Mouse (Mus musculus) Muller cell, postnatal 12 days (primary cell): ENCODE results near the gene Kank1.

ENCODE experiments used
- DNase-seq: peaks from one replicate; pipeline ENCODE4 v3.0.0-alpha.2; 2015; ENCODE audit errors: inconsistent ontology term

Gene Kank1

DNA sequence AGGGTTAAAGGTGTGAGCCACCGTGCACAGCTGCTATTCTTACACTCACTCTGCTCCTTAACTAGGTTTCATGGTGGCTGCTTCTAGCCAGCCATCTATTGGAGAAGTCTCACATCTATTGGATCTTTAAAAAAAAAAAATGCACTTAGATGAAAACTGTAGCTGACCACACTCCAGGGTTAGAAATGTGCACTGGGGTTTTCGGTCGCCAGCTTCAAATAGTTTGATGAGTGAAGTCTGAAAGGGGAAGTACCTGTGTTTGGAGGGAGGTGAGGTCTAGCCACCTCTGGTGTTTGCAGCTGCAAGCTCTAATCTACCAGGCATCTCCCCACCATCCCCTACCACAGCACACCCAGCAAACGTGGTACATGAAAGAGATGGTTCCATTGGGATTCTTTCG lies 74.2 kb downstream of the Kank1 start:
- DNase-seq: no peak

- DNase-seq: no peak
Observed at GRCm38 (mm10) chr19:25311626-25312025, 74.9 kb downstream of the Kank1 start.

DNA sequence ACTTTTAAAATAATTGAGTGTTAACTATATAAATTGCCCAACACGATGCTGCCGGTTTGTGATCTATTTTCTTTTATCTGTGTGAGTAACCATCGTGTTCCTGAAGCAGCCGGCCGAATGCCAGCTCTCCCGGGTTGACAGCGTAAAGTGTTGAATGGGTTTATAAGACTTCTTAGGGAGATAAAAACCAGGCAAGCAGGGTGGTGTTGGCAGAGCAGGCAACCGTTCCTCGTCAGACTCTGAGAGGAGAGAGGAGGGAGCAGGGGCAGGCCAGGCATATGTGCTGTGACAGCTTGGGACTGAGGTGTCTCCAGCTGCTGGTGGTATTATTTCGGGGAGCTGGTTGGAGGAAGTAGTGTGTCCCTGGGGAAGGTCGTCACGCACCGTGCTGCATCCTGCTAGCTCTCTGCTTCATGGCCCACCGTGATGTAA lies 78.7 kb downstream of the Kank1 start:
- DNase-seq: no peak

GRCm38 (mm10) chr19:25315993-25316392 lies 79.2 kb downstream of the Kank1 start:
- DNase-seq: no peak

GRCm38 (mm10) chr19:25324265-25324664 lies 87.5 kb downstream of the Kank1 start:
- DNase-seq: no peak

- no peak for DNase-seq
Observed at GRCm38 (mm10) chr19:25325113-25326001, 88.6 kb downstream of the Kank1 start.

GRCm38 (mm10) chr19:25326002-25326300 lies 89.2 kb downstream of the Kank1 start:
- DNase-seq: no peak

DNA sequence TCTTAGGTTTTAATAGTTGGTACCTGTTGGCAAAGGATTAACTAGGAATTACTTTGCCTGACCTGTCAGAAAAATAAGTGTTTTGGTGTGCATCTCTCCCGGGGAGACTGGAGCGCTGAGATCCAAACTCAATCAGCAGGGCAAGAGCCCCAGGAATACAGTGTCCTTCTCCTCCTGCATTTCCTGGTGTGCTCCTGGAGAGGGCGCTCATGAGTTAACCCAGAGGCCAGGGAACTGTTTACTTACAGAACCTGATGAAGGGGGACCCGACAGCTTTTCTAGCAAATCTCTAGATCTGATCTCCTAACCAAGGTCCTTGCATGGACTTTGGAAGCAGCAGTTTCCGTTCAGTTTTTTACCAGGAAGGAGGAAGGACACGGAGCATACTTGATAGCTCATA lies 90.9 kb downstream of the Kank1 start:
- DNase-seq: no peak

DNA sequence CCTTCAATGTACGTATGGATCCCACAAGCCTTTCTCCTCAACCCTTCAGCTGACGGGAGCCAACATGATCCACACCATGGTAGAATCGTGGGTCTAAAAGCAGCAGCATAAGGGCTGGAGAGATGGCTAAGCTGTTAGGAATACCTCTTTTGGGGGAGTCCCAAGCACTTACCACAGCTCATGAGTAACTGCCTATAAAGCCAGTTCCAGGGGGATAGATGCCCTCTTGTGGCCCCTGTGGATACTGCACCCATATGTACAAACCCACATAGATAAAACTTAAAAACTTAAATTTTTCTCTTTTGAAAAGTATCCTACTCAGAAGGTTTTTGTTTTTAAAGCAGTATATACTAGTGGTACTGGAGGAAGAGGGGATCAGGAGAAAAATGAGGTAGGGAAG lies 97.6 kb downstream of the Kank1 start:
- DNase-seq: peak; percentile 22

GRCm38 (mm10) chr19:25336731-25337130 lies 100.0 kb downstream of the Kank1 start:
- DNase-seq: no peak

DNA sequence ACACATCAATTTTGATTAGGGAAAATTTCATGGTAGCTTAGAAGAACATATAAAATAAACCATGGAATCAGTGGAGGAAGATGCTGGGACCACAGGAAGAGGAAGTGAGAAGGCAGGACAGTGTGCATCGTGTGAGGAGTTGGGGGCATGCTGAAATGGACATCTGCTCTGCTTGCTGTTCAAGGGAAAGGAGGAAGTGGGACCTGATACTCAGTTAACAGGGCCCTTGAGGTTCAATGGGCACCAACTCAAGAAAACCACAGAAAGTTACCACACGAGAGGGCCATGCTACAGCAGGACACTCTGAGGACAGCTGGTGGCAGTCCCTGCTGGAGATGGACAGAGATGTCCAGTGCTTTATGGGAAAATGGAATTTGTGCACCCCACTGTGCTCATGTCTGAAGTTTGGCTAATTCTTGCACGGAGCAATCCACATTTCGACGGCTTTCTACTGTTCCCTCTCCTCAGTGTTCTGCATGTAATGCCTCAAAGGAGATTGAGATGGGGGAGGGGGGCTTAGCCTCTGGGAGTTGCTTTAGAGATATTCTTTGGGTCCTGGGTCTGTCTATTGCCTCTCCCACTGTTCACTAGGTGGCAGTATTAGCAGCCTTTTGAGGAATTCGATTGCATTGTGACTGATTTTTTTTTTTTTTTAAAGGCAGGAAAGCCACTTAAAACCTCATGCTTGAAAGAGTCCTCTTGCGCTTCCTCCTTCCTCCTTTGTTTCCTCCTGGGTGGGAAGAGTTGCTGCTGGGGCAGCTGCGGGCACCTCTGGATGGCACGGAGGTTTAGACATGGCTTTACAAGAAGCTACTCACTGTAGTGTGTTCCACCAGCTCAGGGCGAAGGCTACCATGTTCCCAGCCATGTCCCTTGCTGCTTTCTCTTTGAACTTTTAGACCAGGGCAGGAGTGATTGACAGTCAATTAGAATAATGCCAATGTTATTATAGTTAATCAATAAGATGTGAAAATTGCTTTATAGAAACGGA lies 104.2 kb downstream of the Kank1 start:
- DNase-seq: peak; percentile 56

- no peak for DNase-seq
Observed at GRCm38 (mm10) chr19:25342026-25342425, 105.3 kb downstream of the Kank1 start.

DNA sequence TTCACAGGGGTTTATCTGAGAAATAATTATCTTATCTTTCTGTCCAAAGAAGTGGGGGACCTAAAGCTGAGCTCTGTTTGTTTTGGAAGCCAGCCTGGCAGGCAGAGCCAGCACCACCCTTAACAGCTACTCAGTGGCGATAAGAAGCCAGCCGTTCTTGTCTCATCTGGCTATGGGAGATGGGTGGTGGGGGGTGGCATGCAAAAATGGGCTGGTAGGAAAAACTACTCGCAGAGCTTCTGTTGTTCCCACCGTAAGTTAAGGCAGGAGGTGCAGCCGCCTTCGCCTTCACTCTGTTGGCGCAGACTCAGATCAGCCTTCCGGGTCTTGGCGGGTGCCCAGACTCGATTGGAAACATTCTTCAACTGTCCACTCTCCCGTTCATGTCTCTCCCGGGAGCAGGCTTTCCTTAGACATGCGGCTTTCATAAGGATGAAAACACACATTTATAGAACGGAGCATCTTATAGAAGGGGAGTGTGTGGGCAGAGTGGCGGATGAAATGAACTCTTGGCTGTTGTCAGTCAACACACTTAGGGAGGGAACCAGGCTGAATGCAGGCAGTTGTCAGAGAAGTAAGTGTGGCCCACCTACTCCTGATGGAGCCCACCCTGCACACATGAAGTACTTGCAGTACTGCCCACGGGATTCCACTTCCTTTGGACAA lies 107.0 kb downstream of the Kank1 start:
- DNase-seq: no peak

GRCm38 (mm10) chr19:25344371-25344770 lies 107.6 kb downstream of the Kank1 start:
- no peak for DNase-seq

DNA sequence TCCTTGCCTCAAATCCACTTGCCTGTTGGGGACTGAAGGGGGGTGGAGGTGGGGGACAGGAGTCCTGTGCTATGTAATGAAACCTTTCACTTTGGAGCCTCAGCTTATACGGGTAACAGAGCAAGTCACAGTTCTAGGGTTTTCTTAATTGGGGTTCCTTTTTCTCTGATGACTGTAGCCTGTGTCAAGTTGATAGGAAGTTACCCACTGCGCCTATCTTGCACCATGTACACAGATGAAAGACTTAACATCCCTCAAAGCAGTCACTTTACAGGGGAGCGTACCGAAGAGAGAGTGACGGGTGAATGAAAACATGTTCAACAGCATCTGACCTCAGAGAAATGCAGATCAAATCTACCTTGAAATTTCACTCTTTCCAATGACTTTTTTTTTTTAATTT lies 109.2 kb downstream of the Kank1 start:
- no peak for DNase-seq

DNA sequence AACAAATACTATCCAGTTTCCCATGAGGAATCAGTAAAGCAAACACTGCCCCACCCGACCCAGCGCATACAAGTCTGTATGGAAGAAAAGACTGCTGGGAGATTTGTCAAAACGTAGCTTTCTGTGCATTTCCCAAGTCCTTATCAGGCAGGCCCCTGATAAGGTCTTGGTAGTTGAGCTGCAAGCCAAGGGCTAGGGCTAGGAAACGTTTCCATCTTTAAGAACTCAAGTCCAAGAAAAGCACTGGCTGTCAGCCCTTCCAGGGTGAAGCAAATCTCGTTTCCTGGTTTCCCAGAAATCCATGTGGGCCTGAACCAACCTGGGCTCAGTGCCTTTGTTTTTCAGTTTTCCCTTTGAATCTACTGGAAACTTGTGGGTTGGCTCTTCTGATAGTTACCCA lies 110.7 kb downstream of the Kank1 start:
- DNase-seq: no peak

DNA sequence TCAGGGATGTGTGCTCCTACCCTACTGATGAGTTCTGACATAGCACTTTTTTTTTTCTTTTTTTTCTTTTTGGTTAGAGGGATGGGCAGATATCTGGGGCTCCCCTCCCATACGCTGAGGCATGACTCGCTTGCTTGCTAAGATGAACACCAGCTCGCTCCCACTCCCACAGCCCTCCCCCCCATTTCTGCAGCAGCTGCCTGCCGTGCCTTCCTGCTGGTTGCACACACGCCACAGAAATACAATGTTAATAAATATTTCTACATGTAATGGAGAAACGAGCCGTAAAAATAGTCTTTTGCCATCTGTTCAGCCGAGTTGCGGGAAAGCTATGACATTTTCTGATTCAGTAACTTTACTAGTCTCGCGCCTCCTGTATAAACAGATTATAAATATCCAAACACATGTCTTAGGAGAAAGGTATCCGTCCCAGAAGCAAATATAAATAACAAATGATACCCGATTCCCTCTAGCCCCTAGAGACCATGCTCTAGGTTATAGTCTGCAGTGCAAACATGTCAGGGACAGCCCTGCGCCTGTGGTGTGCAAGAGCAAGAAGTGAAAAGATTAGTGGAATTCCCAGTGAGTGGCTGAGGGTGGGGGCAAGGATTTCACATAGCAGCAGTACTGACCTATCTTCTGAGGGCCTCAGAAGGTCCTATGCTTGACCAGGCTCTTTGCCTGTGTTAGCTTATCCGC lies 114.6 kb downstream of the Kank1 start:
- DNase-seq: no peak

- DNase-seq: no peak
Observed at GRCm38 (mm10) chr19:25357094-25357493, 120.3 kb downstream of the Kank1 start.

GRCm38 (mm10) chr19:25358486-25359120 lies 121.8 kb downstream of the Kank1 start:
- no peak for DNase-seq

GRCm38 (mm10) chr19:25360571-25361029 lies 123.8 kb downstream of the Kank1 start:
- no peak for DNase-seq

GRCm38 (mm10) chr19:25361956-25362355 lies 125.2 kb downstream of the Kank1 start:
- no peak for DNase-seq
